Mouse (Mus musculus) MEL (cell line): ENCODE data around the gene Pdxk. TPM values are rescaled to one million over a fixed set of nuclear protein-coding genes. Genes with fewer than 3 reads are reported as not detected.

Experiments
- DNase-seq: peaks from one replicate; pipeline ENCODE4 v3.0.0; 2011; ENCODE audit warnings: low read depth, low spot score
- H3K27ac ChIP-seq: 2 replicates; pipeline ENCODE4 v1.5.1; 2012; ENCODE audit warnings: low read depth, mild to moderate bottlenecking, control low read depth, low read length, moderate library complexity; ENCODE audit not compliant: control insufficient read depth
- H3K27me3 ChIP-seq, 2 experiments: fragments of 150-350 bp in 1 of 2; sonication (generic) in 1 of 2; 2 replicates each; pipeline ENCODE4 v1.6.1; 2012; ENCODE audit warnings: low read length in 2 of 2, mild to moderate bottlenecking in 2 of 2, improper control_type of control experiment in 1 of 2, moderate library complexity in 1 of 2; ENCODE audit not compliant: insufficient read depth in 2 of 2, control insufficient read depth in 1 of 2
- H3K36me3 ChIP-seq, 2 experiments: 2 replicates each; pipeline ENCODE4 v1.6.1; 2012 to 2014; ENCODE audit warnings: low read length in 2 of 2, improper control_type of control experiment in 1 of 2, inconsistent platforms in 1 of 2, mild to moderate bottlenecking in 1 of 2; ENCODE audit not compliant: insufficient read depth in 2 of 2, control insufficient read depth in 1 of 2
- H3K4me1 ChIP-seq, 2 experiments: fragments of 150-350 bp in 1 of 2; sonication (generic) in 1 of 2; 2 replicates each; pipeline ENCODE4 v1.6.1; 2012; ENCODE audit warnings: low read length in 2 of 2, improper control_type of control experiment in 1 of 2, mild to moderate bottlenecking in 1 of 2; ENCODE audit not compliant: insufficient read depth in 2 of 2, control insufficient read depth in 1 of 2
- H3K4me3 ChIP-seq, 2 experiments: fragments of 150-350 bp in 1 of 2; sonication (generic) in 1 of 2; 2 replicates each; pipeline ENCODE4 v1.5.1; 2012; ENCODE audit warnings: low read depth in 2 of 2, low read length in 2 of 2, mild to moderate bottlenecking in 2 of 2, moderate library complexity in 2 of 2, control low read depth in 1 of 2, improper control_type of control experiment in 1 of 2; ENCODE audit not compliant: control insufficient read depth in 1 of 2, insufficient read depth in 1 of 2
- H3K79me2 ChIP-seq: 2 replicates; pipeline ENCODE4 v1.6.1; 2012; ENCODE audit warnings: mild to moderate bottlenecking, low read length, moderate library complexity; ENCODE audit not compliant: control insufficient read depth, poor library complexity, insufficient read depth
- H3K9ac ChIP-seq: 2 replicates; pipeline ENCODE4 v1.6.1; 2012; ENCODE audit warnings: low read depth, mild to moderate bottlenecking, control low read depth, low read length, moderate library complexity; ENCODE audit not compliant: control insufficient read depth, poor library complexity, severe bottlenecking
- H3K9me3 ChIP-seq: fragments of 150-350 bp; sonication (generic); replicated peaks from 2 replicates; pipeline ENCODE4 v1.6.1; 2012; ENCODE audit warnings: mild to moderate bottlenecking, low read length, improper control_type of control experiment, moderate library complexity; ENCODE audit not compliant: insufficient read depth
- CHD1 ChIP-seq: IDR thresholded peaks from 2 replicates; pipeline ENCODE4 v1.6.1; 2012; ENCODE audit warnings: low read depth, mild to moderate bottlenecking, inconsistent platforms, low read length, improper control_type of control experiment
- CHD2 ChIP-seq: IDR thresholded peaks from 2 replicates; pipeline ENCODE4 v1.6.1; 2011; ENCODE audit warnings: low read length, improper control_type of control experiment
- CTCF ChIP-seq, 3 experiments: IDR thresholded peaks in 2 of 3; conservative IDR thresholded peaks in 1 of 3; 2 replicates each; pipeline ENCODE4 v1.5.1; 2011 to 2012; ENCODE audit warnings: low read length in 3 of 3, low read depth in 2 of 3, mild to moderate bottlenecking in 2 of 3, improper control_type of control experiment in 1 of 3, inconsistent platforms in 1 of 3, mixed read lengths in 1 of 3, moderate library complexity in 1 of 3; ENCODE audit not compliant: control insufficient read depth in 1 of 3, insufficient read depth in 1 of 3, poor library complexity in 1 of 3, severe bottlenecking in 1 of 3
- E2F4 ChIP-seq: IDR thresholded peaks from 2 replicates; pipeline ENCODE4 v1.6.1; 2011; ENCODE audit warnings: low read depth, low read length, improper control_type of control experiment, borderline replicate concordance
- ELF1 ChIP-seq: IDR thresholded peaks from 2 replicates; pipeline ENCODE4 v1.6.1; 2014; ENCODE audit warnings: low read depth, mild to moderate bottlenecking, inconsistent platforms, low read length, improper control_type of control experiment, moderate library complexity
- EP300 ChIP-seq, 2 experiments: IDR thresholded peaks; 2 replicates each; pipeline ENCODE4 v1.6.1; 2011; ENCODE audit warnings: improper control_type of control experiment in 2 of 2, low read length in 2 of 2, low read depth in 1 of 2, mild to moderate bottlenecking in 1 of 2
- ETS1 ChIP-seq: IDR thresholded peaks from 2 replicates; pipeline ENCODE4 v1.6.1; 2012; ENCODE audit warnings: low read depth, mild to moderate bottlenecking, inconsistent platforms, low read length, improper control_type of control experiment, moderate library complexity
- GABPA ChIP-seq: IDR thresholded peaks from 2 replicates; pipeline ENCODE4 v1.6.1; 2012; ENCODE audit warnings: low read depth, mild to moderate bottlenecking, inconsistent platforms, low read length, improper control_type of control experiment, moderate library complexity
- GATA1 ChIP-seq: IDR thresholded peaks from 2 replicates; pipeline ENCODE4 v1.6.1; 2011; ENCODE audit warnings: low read depth, low read length, improper control_type of control experiment
- HCFC1 ChIP-seq: IDR thresholded peaks from 2 replicates; pipeline ENCODE4 v1.6.1; 2012; ENCODE audit warnings: low read depth, mild to moderate bottlenecking, inconsistent platforms, low read length, improper control_type of control experiment, moderate library complexity
- KAT2A ChIP-seq: conservative IDR thresholded peaks from 2 replicates; pipeline ENCODE4 v1.6.1; 2012; ENCODE audit warnings: low read depth, low read length, improper control_type of control experiment, inconsistent platforms
- MAFK ChIP-seq: IDR thresholded peaks from 2 replicates; pipeline ENCODE4 v1.6.1; 2011; ENCODE audit warnings: low read depth, mild to moderate bottlenecking, low read length, improper control_type of control experiment, borderline replicate concordance
- MAX ChIP-seq: IDR thresholded peaks from 2 replicates; pipeline ENCODE4 v1.6.1; 2011; ENCODE audit warnings: low read length, improper control_type of control experiment
- MAZ ChIP-seq: IDR thresholded peaks from 2 replicates; pipeline ENCODE4 v1.6.1; 2012; ENCODE audit warnings: low read depth, mild to moderate bottlenecking, inconsistent platforms, low read length, improper control_type of control experiment
- MEF2A ChIP-seq: IDR thresholded peaks from 2 replicates; pipeline ENCODE4 v1.6.1; 2014; ENCODE audit warnings: low read depth, mild to moderate bottlenecking, inconsistent platforms, low read length, improper control_type of control experiment; ENCODE audit not compliant: poor library complexity, insufficient replicate concordance, severe bottlenecking; ENCODE audit errors: extremely low read depth
- MXI1 ChIP-seq: IDR thresholded peaks from 2 replicates; pipeline ENCODE4 v1.6.1; 2011; ENCODE audit warnings: mild to moderate bottlenecking, low read depth, low read length, improper control_type of control experiment
- MYB ChIP-seq: IDR thresholded peaks from 2 replicates; pipeline ENCODE4 v1.6.1; 2011; ENCODE audit warnings: mild to moderate bottlenecking, low read depth, low read length, improper control_type of control experiment
- NELFE ChIP-seq: IDR thresholded peaks from 2 replicates; pipeline ENCODE4 v1.6.1; 2011; ENCODE audit warnings: low read depth, low read length, improper control_type of control experiment
- POLR2A ChIP-seq, 2 experiments: IDR thresholded peaks; 2 replicates each; pipeline ENCODE4 v1.6.1; 2011 to 2012; ENCODE audit warnings: low read length in 2 of 2, mild to moderate bottlenecking in 2 of 2, control low read depth in 1 of 2, improper control_type of control experiment in 1 of 2, low read depth in 1 of 2, moderate library complexity in 1 of 2; ENCODE audit not compliant: control insufficient read depth in 1 of 2, insufficient read depth in 1 of 2, poor library complexity in 1 of 2
- POLR2AphosphoS2 ChIP-seq: IDR thresholded peaks from 2 replicates; pipeline ENCODE4 v1.6.1; 2011; ENCODE audit warnings: low read length, improper control_type of control experiment
- RAD21 ChIP-seq: IDR thresholded peaks from 2 replicates; pipeline ENCODE4 v1.6.1; 2011; ENCODE audit warnings: mild to moderate bottlenecking, low read depth, low read length, improper control_type of control experiment
- RCOR1 ChIP-seq: IDR thresholded peaks from 2 replicates; pipeline ENCODE4 v1.6.1; 2012; ENCODE audit warnings: low read depth, mild to moderate bottlenecking, inconsistent platforms, low read length, improper control_type of control experiment
- SIN3A ChIP-seq: IDR thresholded peaks from 2 replicates; pipeline ENCODE4 v1.6.1; 2012; ENCODE audit warnings: low read length, improper control_type of control experiment, inconsistent platforms
- SMC3 ChIP-seq: IDR thresholded peaks from 2 replicates; pipeline ENCODE4 v1.6.1; 2011; ENCODE audit warnings: low read depth, low read length, improper control_type of control experiment
- TAL1 ChIP-seq: IDR thresholded peaks from 2 replicates; pipeline ENCODE4 v1.6.1; 2012; ENCODE audit warnings: mild to moderate bottlenecking, inconsistent platforms, low read length, moderate library complexity, mixed read lengths
- TBP ChIP-seq: IDR thresholded peaks from 2 replicates; pipeline ENCODE4 v1.8.0; 2011; ENCODE audit warnings: low read depth, low read length, improper control_type of control experiment
- TCF12 ChIP-seq: IDR thresholded peaks from 2 replicates; pipeline ENCODE4 v1.6.1; 2014; ENCODE audit warnings: low read depth, mild to moderate bottlenecking, inconsistent platforms, low read length, improper control_type of control experiment, moderate library complexity
- UBTF ChIP-seq: IDR thresholded peaks from 2 replicates; pipeline ENCODE4 v1.6.1; 2012; ENCODE audit warnings: low read depth, mild to moderate bottlenecking, inconsistent platforms, low read length, improper control_type of control experiment, moderate library complexity, borderline replicate concordance; ENCODE audit not compliant: insufficient read depth
- USF2 ChIP-seq, 2 experiments: IDR thresholded peaks; 2 replicates each; pipeline ENCODE4 v1.6.1; 2011 to 2012; ENCODE audit warnings: improper control_type of control experiment in 2 of 2, low read length in 2 of 2, borderline replicate concordance in 1 of 2, inconsistent platforms in 1 of 2, low read depth in 1 of 2, mild to moderate bottlenecking in 1 of 2; ENCODE audit not compliant: insufficient read depth in 1 of 2
- ZKSCAN1 ChIP-seq: IDR thresholded peaks from 2 replicates; pipeline ENCODE4 v1.6.1; 2012; ENCODE audit warnings: low read depth, mild to moderate bottlenecking, inconsistent platforms, low read length, improper control_type of control experiment, moderate library complexity
- ZNF384 ChIP-seq: IDR thresholded peaks from 2 replicates; pipeline ENCODE4 v1.6.1; 2012; ENCODE audit warnings: low read depth, mild to moderate bottlenecking, inconsistent platforms, low read length, improper control_type of control experiment
- polyA plus RNA-seq, 2 experiments: library from polyadenylated mRNA; stranded (reverse) in 1 of 2; unstranded in 1 of 2; fragments of >175 nt in 1 of 2; fragments of >200 nt in 1 of 2; gene quantifications; 2 replicates each; pipeline versions ENCODE4 v1.2.1 to v1.2.4; 2012; ENCODE audit warnings: low replicate concordance in 2 of 2, low read depth in 1 of 2; ENCODE audit not compliant: insufficient read length in 2 of 2, insufficient read depth in 1 of 2, missing spikeins in 1 of 2
- total RNA-seq: library from RNA; depleted of rRNA; stranded (reverse); fragments of 300-350 nt; gene quantifications from 2 replicates; pipeline ENCODE4 v1.2.3, GENCODE M21; 2012

The Pdxk gene
- total and polyA plus RNA-seq, 3 experiments = 28.7 to 29.3 TPM; not detected in 1

DNA sequence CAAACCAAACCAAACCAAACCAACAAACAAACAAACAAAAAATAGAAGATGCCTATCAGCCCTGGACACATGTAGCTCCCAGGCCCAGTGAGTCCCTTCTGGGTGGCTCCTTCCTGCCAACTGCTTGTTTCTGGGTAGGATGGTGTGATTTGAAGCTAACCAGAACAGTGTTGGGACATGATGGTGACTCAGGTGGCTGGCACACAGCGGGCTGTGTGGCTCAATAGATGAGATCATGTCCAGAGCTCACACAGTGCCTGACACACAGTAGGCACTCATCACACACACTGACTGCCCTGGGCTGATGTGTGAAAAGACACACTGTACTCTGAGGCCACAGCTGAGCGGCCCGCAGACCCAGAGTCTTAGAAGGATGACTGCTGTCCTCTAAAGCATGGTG lies 18.6 kb downstream of the Pdxk start:
- Histone ChIP-seq H3K27me3 (no peaks in the 10 kb centered on the region), H3K36me3 (peaks cover 0 to 7% of the 10 kb centered on the region in 2 experiments; a peak in 2 of 4 replicates), H3K27ac (no peak overlapping the region), H3K4me3 (no peak overlapping the region), H3K4me1 (no peaks in the 10 kb centered on the region), H3K9me3 (no peaks in the 10 kb centered on the region), H3K79me2 (no peaks in the 10 kb centered on the region), H3K9ac (no peak overlapping the region)
- DNase-seq = no peak
- TF ChIP-seq GABPA (no peak), SMC3 (no peak), TAL1 (no peak), MAX (no peak), ZNF384 (no peak), POLR2AphosphoS2 (no peak), MEF2A (no peak), TBP (no peak), CTCF (IDR thresholded peaks at IDR 0.05 in 2 of 3, conservative IDR thresholded peaks at IDR 0.05 in 1 of 3; ENCODE audit: control insufficient read depth in 1 of 3, insufficient read depth in 1 of 3, low read depth in 2 of 3, low read length in 3 of 3, poor library complexity in 1 of 3, severe bottlenecking in 1 of 3) (no peak), UBTF (no peak), E2F4 (no peak), MAZ (no peak), MAFK (no peak), CHD1 (no peak), CHD2 (no peak), USF2 (IDR thresholded peaks at IDR 0.05; ENCODE audit: borderline replicate concordance in 1 of 2, insufficient read depth in 1 of 2, low read depth in 1 of 2, low read length in 2 of 2) (no peak), KAT2A (no peak), POLR2A (IDR thresholded peaks at IDR 0.05; ENCODE audit: control insufficient read depth in 1 of 2, insufficient read depth in 1 of 2, low read depth in 1 of 2, low read length in 2 of 2, poor library complexity in 1 of 2) (no peak), ETS1 (no peak)

DNA sequence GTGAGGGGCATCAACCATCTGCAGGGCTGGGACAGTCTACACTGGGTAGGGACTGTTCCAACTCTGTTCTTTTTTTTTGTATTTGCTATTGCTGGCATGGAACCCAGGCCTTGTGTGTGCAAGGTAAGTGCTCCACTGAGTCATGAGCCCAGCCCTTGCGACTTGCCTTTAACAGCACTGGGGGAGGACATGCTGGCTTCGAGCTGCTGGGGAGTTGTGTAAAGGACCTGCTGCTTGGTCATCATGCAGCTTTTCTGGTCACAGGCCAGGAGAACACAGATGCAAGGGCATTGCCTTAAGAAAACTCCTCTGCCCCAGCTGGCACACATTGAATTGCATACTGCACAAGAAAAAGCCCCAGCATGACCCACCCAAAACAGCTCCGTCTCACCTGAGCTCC lies 22.5 kb downstream of the Pdxk start:
- no peak overlapping the region for H3K9ac ChIP-seq
- no peaks in the 10 kb centered on the region for H3K9me3 ChIP-seq
- H3K27ac ChIP-seq = no peak overlapping the region
- H3K27me3 ChIP-seq = no peaks in the 10 kb centered on the region
- TF ChIP-seq UBTF = no peak
- TF ChIP-seq MEF2A = no peak
- TF ChIP-seq HCFC1 = no peak
- TF ChIP-seq TAL1 = no peak
- TF ChIP-seq ZKSCAN1 = no peak
- TF ChIP-seq RAD21 = no peak
- TF ChIP-seq MAX = no peak
- no peak for TF ChIP-seq MXI1
- TF ChIP-seq NELFE = no peak
- no peak for TF ChIP-seq ELF1
- TF ChIP-seq SIN3A = no peak
- no peak for TF ChIP-seq TCF12
- no peak for TF ChIP-seq EP300 (IDR thresholded peaks at IDR 0.05; ENCODE audit: low read depth in 1 of 2, low read length in 2 of 2)
- no peak for TF ChIP-seq E2F4
- TF ChIP-seq CHD1 = no peak
- TF ChIP-seq MAZ = no peak
- TF ChIP-seq GATA1 = no peak
- TF ChIP-seq MYB = no peak
- no peak for TF ChIP-seq RCOR1
- H3K36me3 ChIP-seq = peaks cover 0 to 5% of the 10 kb centered on the region in 2 experiments; a peak in 2 of 4 replicates
- H3K79me2 ChIP-seq = no peaks in the 10 kb centered on the region
- H3K4me1 ChIP-seq = no peaks in the 10 kb centered on the region
- DNase-seq = no peak
- no peak overlapping the region for H3K4me3 ChIP-seq
